Mouse (Mus musculus) layer of hippocampus, postnatal 36 days (tissue): ENCODE data around the gene Rad23a. TPM values are rescaled to one million over a fixed set of nuclear protein-coding genes. Genes with fewer than 3 reads are reported as not detected.
"Not testable (repeated sequence)": the region's sequence is repeated elsewhere in the genome, so short reads cannot be mapped to it uniquely, and the experiment has no call there.

Source experiments
- DNase-seq, 2 experiments: peaks; one replicate each; pipeline ENCODE4 v3.0.0; 2022
- total RNA-seq, 2 experiments: library from RNA; stranded (reverse); gene quantifications; 2 replicates each; pipeline ENCODE4 v1.2.3; 2021

Rad23a gene
- total RNA-seq, 2 experiments from 2014 or later: 67.9 to 68.5 TPM

GRCm38 (mm10) chr8:84839875-84840247 lies 604 bp downstream of the Rad23a start:
- DNase-seq: no peak

- no peak for DNase-seq
These were observed 1.1 kb downstream of the Rad23a start for GRCm38 (mm10) chr8:84839411-84839810.

GRCm38 (mm10) chr8:84838513-84838912 lies 2.0 kb downstream of the Rad23a start:
- DNase-seq: no peak

- DNase-seq: no peak
These were observed 2.5 kb downstream of the Rad23a start for GRCm38 (mm10) chr8:84837912-84838470.

- no peak for DNase-seq
These were observed 3.1 kb downstream of the Rad23a start for GRCm38 (mm10) chr8:84837149-84837911.

GRCm38 (mm10) chr8:84834866-84835855 lies 5.3 kb downstream of the Rad23a start:
- peak; percentile 87 to 88 for DNase-seq

GRCm38 (mm10) chr8:84834002-84834865 lies 6.2 kb downstream of the Rad23a start:
- DNase-seq: no peak

GRCm38 (mm10) chr8:84832759-84833742 lies 7.4 kb downstream of the Rad23a start:
- DNase-seq: no peak

- DNase-seq: peak; percentile 76 to 77
These were observed 8.3 kb downstream of the Rad23a start for GRCm38 (mm10) chr8:84832034-84832717.

GRCm38 (mm10) chr8:84831490-84831889 lies 9.0 kb downstream of the Rad23a start, which contains the start of gene Gadd45gip1:
Gene Gadd45gip1 (plus strand): TSS chr8:84831522.
- no peak for DNase-seq

- DNase-seq: not testable (repeated sequence)
These were observed 13.9 kb downstream of the Rad23a start for GRCm38 (mm10) chr8:84826518-84826917.

GRCm38 (mm10) chr8:84825636-84826035 lies 14.8 kb downstream of the Rad23a start:
- DNase-seq: no peak

- peak in 1 of 2 experiments; percentile 58 for DNase-seq
These were observed 16.8 kb downstream of the Rad23a start for GRCm38 (mm10) chr8:84823653-84824052.

- no peak for DNase-seq
These were observed 17.7 kb downstream of the Rad23a start, which contains the start of gene Dand5 for GRCm38 (mm10) chr8:84822723-84823122. Gene Dand5 (minus strand): TSS chr8:84822823.

- DNase-seq: no peak
These were observed 24.3 kb downstream of the Rad23a start for GRCm38 (mm10) chr8:84816117-84816516.

- DNase-seq: peak; percentile 94 to 96
These were observed 24.9 kb downstream of the Rad23a start for GRCm38 (mm10) chr8:84815547-84815946.

GRCm38 (mm10) chr8:84814555-84815441 lies 25.7 kb downstream of the Rad23a start:
- DNase-seq: no peak

- no peak for DNase-seq
These were observed 26.3 kb downstream of the Rad23a start for GRCm38 (mm10) chr8:84814240-84814554.

- no peak for DNase-seq
These were observed 26.6 kb downstream of the Rad23a start for GRCm38 (mm10) chr8:84813830-84814229.
